Mouse (Mus musculus) gastrocnemius, postnatal 36 days (tissue): ENCODE results near the gene Il17a. TPM values are rescaled to one million over a fixed set of nuclear protein-coding genes. Genes with fewer than 3 reads are reported as not detected.
"Not testable (repeated sequence)": the region's sequence is repeated elsewhere in the genome, so short reads cannot be mapped to it uniquely, and the experiment has no call there.

Experiments
- DNase-seq, 2 experiments: peaks; one replicate each; pipeline ENCODE4 v3.0.0; 2022
- intact Hi-C: fragments of 180-260 bp; cut with DNase I; formaldehyde crosslinking; loops from one replicate; pipeline ENCODE4 v1.15.1; 2025
- long read RNA-seq, 2 experiments: library from polyadenylated mRNA; stranded (forward); transcript quantifications; one replicate each; pipeline ENCODE4 v2.0.0; 2021
- total RNA-seq, 2 experiments: library from RNA; stranded (reverse); gene quantifications; 2 replicates each; pipeline ENCODE4 v1.2.3; 2021

Gene Il17a
- not detected for total RNA-seq
- long read RNA-seq, experiment 1, result 0 reads
- long read RNA-seq, experiment 2, result 0 reads

- DNase-seq, result no peak
- intact Hi-C loops, result no loop called here
Measured at GRCm38 (mm10) chr1:20730903-20731302, at the start of gene Il17a. Gene Il17a, plus strand, starts transcription at chr1:20730905.

- DNase-seq, result no peak
- intact Hi-C loops, result no loop called here
Measured at GRCm38 (mm10) chr1:20682849-20683248, 47.9 kb upstream of the Il17a start.

GRCm38 (mm10) chr1:20683386-20683785, 47.3 kb upstream of the Il17a start:
- DNase-seq, result no peak

GRCm38 (mm10) chr1:20683853-20684252, 46.9 kb upstream of the Il17a start:
- intact Hi-C loops, result no loop called here

More at GRCm38 (mm10) chr1:20683386-20683785, 47.3 kb upstream of the Il17a start:
- intact Hi-C loops, result no loop called here

GRCm38 (mm10) chr1:20684403-20684802, 46.3 kb upstream of the Il17a start:
- intact Hi-C loops, result no loop called here

More at GRCm38 (mm10) chr1:20683853-20684252, 46.9 kb upstream of the Il17a start:
- no peak for DNase-seq

GRCm38 (mm10) chr1:20685393-20685792, 45.3 kb upstream of the Il17a start:
- DNase-seq, result no peak
- intact Hi-C loops, result no loop called here

More at GRCm38 (mm10) chr1:20684403-20684802, 46.3 kb upstream of the Il17a start:
- DNase-seq, result no peak

GRCm38 (mm10) chr1:20685907-20686306, 44.8 kb upstream of the Il17a start:
- DNase-seq, result no peak
- intact Hi-C loops, result no loop called here

- intact Hi-C loops, result no loop called here
- DNase-seq, result no peak
Measured at GRCm38 (mm10) chr1:20691336-20691735, 39.4 kb upstream of the Il17a start.

GRCm38 (mm10) chr1:20693634-20694313, 36.9 kb upstream of the Il17a start:
- no peak for DNase-seq

GRCm38 (mm10) chr1:20700011-20700410, 30.7 kb upstream of the Il17a start:
- intact Hi-C loops, result no loop called here

More at GRCm38 (mm10) chr1:20693634-20694313, 36.9 kb upstream of the Il17a start:
- intact Hi-C loops, result no loop called here

GRCm38 (mm10) chr1:20736572-20736971, 5.9 kb downstream of the Il17a start:
- intact Hi-C loops, result no loop called here
- no peak for DNase-seq

More at GRCm38 (mm10) chr1:20700011-20700410, 30.7 kb upstream of the Il17a start:
- no peak for DNase-seq

- DNase-seq, result no peak
- intact Hi-C loops, result loop anchor here (2.0 kb wide), 1 partner anchor 126 kb away; no protein-coding TSS in a partner anchor
Measured at GRCm38 (mm10) chr1:20738483-20738882, 7.8 kb downstream of the Il17a start.

- intact Hi-C loops, result no loop called here
- DNase-seq, result no peak
Measured at GRCm38 (mm10) chr1:20740496-20740998, 9.8 kb downstream of the Il17a start.

- DNase-seq, result no peak
- intact Hi-C loops, result no loop called here
Measured at GRCm38 (mm10) chr1:20754439-20754838, 23.7 kb downstream of the Il17a start.

- intact Hi-C loops, result no loop called here
- no peak for DNase-seq
Measured at GRCm38 (mm10) chr1:20757586-20757985, 26.9 kb downstream of the Il17a start.

GRCm38 (mm10) chr1:20759799-20760198, 29.1 kb downstream of the Il17a start:
- intact Hi-C loops, result no loop called here
- no peak for DNase-seq

- intact Hi-C loops, result no loop called here
- DNase-seq, result no peak
Measured at GRCm38 (mm10) chr1:20760331-20760730, 29.6 kb downstream of the Il17a start.

GRCm38 (mm10) chr1:20761411-20761810, 30.7 kb downstream of the Il17a start:
- no peak for DNase-seq
- intact Hi-C loops, result no loop called here

- intact Hi-C loops, result no loop called here
- no peak for DNase-seq
Measured at GRCm38 (mm10) chr1:20766526-20766925, 35.8 kb downstream of the Il17a start.

GRCm38 (mm10) chr1:20774026-20774730, 43.5 kb downstream of the Il17a start:
- intact Hi-C loops, DNase-seq: not testable (repeated sequence)

GRCm38 (mm10) chr1:20778366-20778765, 47.7 kb downstream of the Il17a start:
- intact Hi-C loops, result no loop called here
- no peak for DNase-seq
